Mouse (Mus musculus): ENCODE measurements around the gene Ttc9.

GRCm38 (mm10) chr12:81626226-81626861 is 4.7 kb upstream of the Ttc9 start:
- TF ChIP-seq CTCF (IDR thresholded peaks at IDR 0.05; ENCODE audit: low read depth, low read length) (no peak), POLR2AphosphoS5 (IDR thresholded peaks at IDR 0.05; ENCODE audit: insufficient replicate concordance, low read depth, low read length) (no peak)

Data from G1E (cell line).